Mouse (Mus musculus) liver, embryonic 14.5 days (tissue): ENCODE data around the gene 1700016C15Rik.

Experiments used
- CTCF ChIP-seq: IDR thresholded peaks from 2 replicates; pipeline ENCODE4 v1.5.1; 2016; ENCODE audit warnings: antibody characterized with exemption, low read depth, control low read depth
- EP300 ChIP-seq: IDR thresholded peaks from 2 replicates; pipeline ENCODE4 v1.6.1; 2016; ENCODE audit warnings: antibody characterized with exemption, low read depth

- TF ChIP-seq CTCF (no peak), EP300 (no peak)
Measured at GRCm38 (mm10) chr1:177683931-177684836, 45.4 kb upstream of the 1700016C15Rik start.
